Mouse (Mus musculus) spleen, adult 2 months (tissue): ENCODE data around the gene Pax5. TPM values are rescaled to one million over a fixed set of nuclear protein-coding genes. Genes with fewer than 3 reads are reported as not detected.

Source experiments
- DNase-seq, 2 experiments: peaks; one replicate each; pipeline versions ENCODE4 v3.0.0 to v3.0.0-alpha.2; 2012 to 2021; ENCODE audit warnings: low spot score in 2 of 2, low read depth in 1 of 2
- H3K27ac ChIP-seq: fragments of 200-500 bp; 2 replicates; pipeline ENCODE4 v1.5.1; 2012; ENCODE audit warnings: low read length, inconsistent platforms; ENCODE audit not compliant: insufficient read depth
- H3K27me3 ChIP-seq: fragments of 200-500 bp; 2 replicates; pipeline ENCODE4 v1.6.1; 2012; ENCODE audit warnings: mild to moderate bottlenecking, moderate library complexity, low read length, inconsistent platforms; ENCODE audit not compliant: control insufficient read depth, insufficient read depth
- H3K36me3 ChIP-seq: fragments of 200-500 bp; 2 replicates; pipeline ENCODE4 v1.6.1; 2012; ENCODE audit warnings: mild to moderate bottlenecking, low read length, inconsistent platforms; ENCODE audit not compliant: control insufficient read depth, insufficient read depth
- H3K4me1 ChIP-seq: fragments of 200-500 bp; 2 replicates; pipeline ENCODE4 v1.6.1; 2011; ENCODE audit warnings: inconsistent platforms; ENCODE audit not compliant: control insufficient read depth, insufficient read depth, insufficient read length
- H3K4me3 ChIP-seq: fragments of 200-500 bp; 2 replicates; pipeline ENCODE4 v1.5.1; 2011; ENCODE audit warnings: mild to moderate bottlenecking, inconsistent platforms; ENCODE audit not compliant: insufficient read depth, insufficient read length; ENCODE audit errors: extremely low read depth
- CTCF ChIP-seq: fragments of 200-500 bp; IDR thresholded peaks from 2 replicates; pipeline ENCODE4 v1.5.1; 2011; ENCODE audit warnings: mild to moderate bottlenecking, inconsistent platforms; ENCODE audit not compliant: insufficient read depth, insufficient read length, insufficient replicate concordance; ENCODE audit errors: extremely low read depth
- POLR2A ChIP-seq: fragments of 200-500 bp; IDR thresholded peaks from 2 replicates; pipeline ENCODE4 v1.6.1; 2011; ENCODE audit warnings: low read depth, low read length, inconsistent platforms
- WGBS: fragments of 180-500 bp; shearing (Covaris S2); methylation state at CpG from one replicate; pipeline ENCODE4 v1.1.7; 2018; 5-methylcytosine and 5-hydroxymethylcytosine counted together
- polyA plus RNA-seq: library from polyadenylated mRNA; depleted of rRNA; stranded (reverse); fragments of >200 nt; gene quantifications from 2 replicates; pipeline ENCODE4 v1.2.3, GENCODE M21; 2012

Pax5 gene
- polyA plus RNA-seq, 1 experiment = 131 TPM

DNA sequence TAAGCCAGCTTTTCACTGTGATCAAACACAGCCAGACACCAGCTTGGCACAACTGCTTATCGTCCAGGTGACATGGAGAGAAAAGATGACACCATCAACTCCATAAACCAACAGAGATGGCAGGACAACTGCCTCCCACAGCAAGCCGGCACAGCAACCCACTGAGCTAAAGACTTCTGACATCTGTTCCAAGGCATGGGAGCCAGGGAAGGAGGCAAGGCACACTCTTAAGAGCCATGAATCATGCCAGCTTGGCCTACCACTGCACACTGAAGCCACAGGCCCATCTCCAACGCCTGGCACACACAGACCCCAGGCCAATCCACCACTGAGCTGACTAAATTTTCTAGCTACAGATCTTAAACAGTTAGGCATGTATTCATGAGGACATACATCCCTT, 32.3 kb downstream of the Pax5 start:
- peaks cover 30% of the 10 kb centered on the region for H3K36me3 ChIP-seq
- DNase-seq = no peak
- H3K4me1 ChIP-seq = peaks cover 43% of the 10 kb centered on the region; the same call in 1 of the 2 replicates
- H3K4me3 ChIP-seq = no peak overlapping the region
- WGBS = 78% methylated on average over 3 of the region's 3 CpGs
- H3K27me3 ChIP-seq = no peaks in the 10 kb centered on the region
- TF ChIP-seq CTCF (no peak), POLR2A (no peak)
- peak overlapping the region; percentile 96 for H3K27ac ChIP-seq

DNA sequence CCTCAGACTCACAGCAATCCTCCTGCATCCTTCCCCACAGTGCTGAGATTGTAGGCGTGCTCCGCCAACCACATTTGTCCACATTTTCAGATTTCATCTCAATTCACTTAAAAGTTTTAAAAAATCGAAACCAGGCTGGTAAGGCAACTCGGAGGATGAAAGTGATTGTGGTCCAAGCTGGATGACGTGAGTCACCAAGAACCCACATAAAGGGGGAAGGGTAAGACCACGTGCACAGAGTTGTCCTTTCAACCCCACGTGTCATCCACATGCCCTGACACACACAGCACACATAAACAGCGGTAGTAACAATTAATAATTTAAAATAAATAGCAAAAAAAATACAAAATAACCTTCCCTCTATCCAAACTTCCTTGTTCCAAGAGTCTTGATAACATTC, 35.3 kb downstream of the Pax5 start:
- 34% methylated on average over 8 of the region's 8 CpGs for WGBS
- Histone ChIP-seq H3K27me3 (no peaks in the 10 kb centered on the region), H3K4me3 (no peak overlapping the region), H3K4me1 (peaks cover 54% of the 10 kb centered on the region; the same call in 1 of the 2 replicates), H3K36me3 (peaks cover 23% of the 10 kb centered on the region), H3K27ac (peak overlapping the region; percentile 90)
- no peak for DNase-seq
- no peak for TF ChIP-seq CTCF
- TF ChIP-seq POLR2A = no peak

DNA sequence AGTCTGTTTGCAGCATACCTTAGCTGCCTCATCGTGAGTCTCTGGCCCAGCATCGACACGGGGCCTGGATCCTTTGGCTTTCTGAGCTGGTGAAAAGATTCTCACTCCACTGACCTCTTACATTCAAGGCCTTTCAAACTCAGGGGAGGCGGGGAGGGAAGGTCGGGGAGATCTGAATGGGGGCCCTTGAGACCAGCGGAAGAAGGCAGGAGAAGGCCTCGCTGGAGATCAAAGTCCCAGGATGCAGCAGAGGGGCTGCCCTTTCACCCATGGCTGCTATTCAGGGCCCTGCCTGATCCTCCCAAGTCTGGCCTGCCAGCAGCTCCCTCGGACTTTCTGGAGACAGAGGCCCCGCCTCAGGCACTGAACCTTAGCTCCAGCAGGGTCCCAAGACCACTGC, 36.6 kb downstream of the Pax5 start:
- no peak for DNase-seq
- H3K27ac ChIP-seq = peak overlapping the region; percentile 90
- H3K4me1 ChIP-seq = peaks cover 44% of the 10 kb centered on the region; the same call in 1 of the 2 replicates
- H3K4me3 ChIP-seq = no peak overlapping the region
- TF ChIP-seq CTCF (no peak), POLR2A (no peak)
- peaks cover 18% of the 10 kb centered on the region; the same call in 1 of the 2 replicates for H3K36me3 ChIP-seq
- 49% methylated on average over 9 of the region's 9 CpGs for WGBS
- no peaks in the 10 kb centered on the region for H3K27me3 ChIP-seq

DNA sequence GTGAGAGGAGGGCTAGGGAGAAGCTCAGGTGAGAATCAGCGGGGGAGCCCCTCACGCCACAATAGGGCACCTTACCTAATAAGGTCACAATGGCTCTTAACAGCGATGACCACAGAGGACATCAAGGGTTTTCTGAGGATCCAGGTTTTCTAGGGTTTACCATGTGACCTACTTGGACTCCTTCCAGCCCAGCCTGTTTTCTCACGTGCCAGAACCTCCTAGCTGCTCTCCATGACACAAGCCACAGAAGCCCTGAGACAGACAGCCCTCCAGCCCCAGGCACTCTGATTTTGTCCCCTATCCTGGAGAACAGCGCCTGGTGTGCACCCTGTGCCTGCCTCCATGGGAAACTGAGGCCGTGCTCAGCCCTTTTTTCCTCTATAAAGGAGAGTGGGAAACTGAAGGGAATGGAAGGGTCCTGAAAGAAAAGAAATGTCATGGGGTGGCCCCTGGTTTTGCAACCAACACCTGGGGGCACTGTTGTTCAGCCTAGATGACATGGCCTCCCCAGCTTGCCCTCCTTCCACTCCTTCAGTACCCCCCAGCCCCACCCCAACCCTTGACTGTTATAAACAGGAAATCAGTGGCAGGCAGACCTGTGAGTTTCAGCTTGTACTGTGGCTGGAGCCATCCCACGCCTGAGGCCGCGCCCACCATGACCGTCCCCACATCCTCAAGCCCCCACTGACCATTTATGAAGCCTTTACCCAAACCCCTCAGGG, 37.9 kb downstream of the Pax5 start:
- WGBS = 34% methylated on average over 10 of the region's 10 CpGs
- peak; percentile 70 to 85 for DNase-seq
- no peak for TF ChIP-seq POLR2A
- TF ChIP-seq CTCF = peak; percentile 52; the same call in 1 of the 2 replicates
- Histone ChIP-seq H3K4me1 (peaks cover 52% of the 10 kb centered on the region), H3K27me3 (no peaks in the 10 kb centered on the region), H3K4me3 (no peak overlapping the region), H3K36me3 (peaks cover 14% of the 10 kb centered on the region; the same call in 1 of the 2 replicates), H3K27ac (peak overlapping the region; percentile 90)

DNA sequence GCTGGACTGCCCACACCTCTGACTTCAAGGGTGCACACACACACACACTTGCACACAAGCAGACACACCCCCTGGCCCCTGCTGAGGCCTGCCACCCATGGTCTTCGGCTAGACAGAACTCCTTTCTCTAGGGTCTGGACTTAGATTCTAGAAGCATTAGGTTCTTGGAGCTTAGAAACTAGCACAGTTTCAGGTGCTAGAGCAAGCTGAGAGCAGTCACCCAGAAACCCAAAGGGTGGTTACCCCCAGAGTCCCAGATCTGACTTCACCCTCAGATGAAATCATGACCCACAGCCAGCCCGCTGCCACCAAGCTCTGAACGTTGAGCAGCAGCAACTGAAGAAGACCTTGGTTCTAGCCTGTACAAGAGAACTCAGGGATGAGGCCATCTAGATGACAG, 38.8 kb downstream of the Pax5 start:
- peak; percentile 59 to 62 for DNase-seq
- H3K4me1 ChIP-seq = peaks cover 52% of the 10 kb centered on the region
- peaks cover 12% of the 10 kb centered on the region; the same call in 1 of the 2 replicates for H3K36me3 ChIP-seq
- H3K27me3 ChIP-seq = no peaks in the 10 kb centered on the region
- H3K27ac ChIP-seq = peak overlapping the region; percentile 90
- no peak overlapping the region for H3K4me3 ChIP-seq
- no peak for TF ChIP-seq POLR2A
- WGBS = 38% methylated on average over 3 of the region's 3 CpGs

DNA sequence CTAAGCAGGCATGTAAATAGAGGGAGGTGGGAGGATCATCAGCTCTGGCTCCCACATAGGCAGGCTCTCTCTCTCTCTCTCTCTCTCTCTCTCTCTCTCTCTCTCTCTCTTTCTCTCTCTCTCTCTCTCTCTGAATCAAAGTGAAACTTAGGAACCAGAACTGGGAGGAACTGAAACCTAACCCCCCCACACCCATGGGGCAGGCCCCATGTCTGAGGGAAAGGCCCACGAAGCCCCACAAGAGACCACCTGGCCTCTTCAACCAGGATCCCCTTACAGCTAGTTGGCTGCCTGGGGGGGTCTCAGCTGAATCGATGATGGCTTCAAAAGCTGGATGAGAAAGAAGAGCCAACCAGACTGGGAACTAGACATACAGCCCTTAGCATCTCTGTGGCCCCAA, 39.3 kb downstream of the Pax5 start:
- Histone ChIP-seq H3K4me3 (no peak overlapping the region), H3K36me3 (peaks cover 10% of the 10 kb centered on the region; the same call in 1 of the 2 replicates), H3K4me1 (peaks cover 52% of the 10 kb centered on the region), H3K27me3 (no peaks in the 10 kb centered on the region), H3K27ac (peak overlapping the region; percentile 90)
- DNase-seq = peak; percentile 83 to 85
- TF ChIP-seq CTCF (no peak), POLR2A (no peak)
- WGBS = 13% methylated on average over 2 of the region's 2 CpGs

DNA sequence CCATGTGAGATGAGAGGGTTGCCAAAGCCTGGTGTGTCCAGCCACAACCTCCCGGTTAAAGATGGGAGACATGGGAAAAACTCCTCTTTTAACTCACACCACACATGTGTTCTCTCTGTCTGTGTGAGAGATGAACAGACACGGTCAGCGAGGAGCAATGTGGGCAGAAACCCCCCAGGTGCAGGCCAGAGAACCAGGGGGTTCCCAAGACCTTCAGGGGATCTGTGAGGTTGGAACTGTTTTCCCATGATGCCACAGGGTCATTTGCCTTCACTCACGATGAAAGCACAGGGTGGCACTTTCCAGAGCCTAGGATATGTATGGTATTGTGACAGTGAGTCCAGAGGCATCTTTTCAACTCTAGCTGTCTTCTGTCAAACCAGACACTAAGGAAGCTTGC, 39.9 kb downstream of the Pax5 start:
- H3K27me3 ChIP-seq = no peaks in the 10 kb centered on the region
- TF ChIP-seq POLR2A = no peak
- no peak for TF ChIP-seq CTCF
- no peak for DNase-seq
- 52% methylated on average over 4 of the region's 4 CpGs for WGBS
- peaks cover 11% of the 10 kb centered on the region; the same call in 1 of the 2 replicates for H3K36me3 ChIP-seq
- H3K4me3 ChIP-seq = no peak overlapping the region
- H3K4me1 ChIP-seq = peaks cover 52% of the 10 kb centered on the region
- H3K27ac ChIP-seq = peak overlapping the region; percentile 80
